ENCODE assay signal across 24 mouse cellular contexts in the genomic region with DNA sequence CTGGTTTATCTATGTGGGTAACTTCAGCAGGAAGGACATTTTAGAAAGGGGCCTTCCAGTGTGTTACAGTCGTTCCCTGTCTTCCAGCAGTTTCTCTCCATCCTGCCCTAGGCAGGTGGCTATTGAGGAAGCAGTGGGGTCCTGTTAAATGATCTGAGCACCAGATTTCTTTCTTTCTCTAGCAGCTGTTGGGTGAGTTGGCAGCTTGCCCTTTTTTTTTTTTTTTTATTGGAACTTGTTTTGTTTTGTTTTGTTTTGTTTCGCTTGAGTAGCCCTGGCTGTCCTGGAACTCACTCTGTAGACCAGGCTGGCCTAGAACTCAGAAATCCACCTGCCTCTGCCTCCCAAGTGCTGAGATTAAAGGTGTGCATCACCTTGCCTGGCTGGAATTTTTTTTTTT. TPM values are rescaled to one million over a fixed set of nuclear protein-coding genes. Genes with fewer than 3 reads are reported as not detected.
DNase-seq lines count a peak whose midpoint lies in the region; ATAC-seq and TF ChIP-seq lines count a peak whose summit lies in the region.
"Had no signal": no experiment of that assay in that cellular context is flagged by ENCODE, and none has a peak within 500 bp of the region (broad histone marks: within the 10 kb centered on the region; RNA-seq: fewer than 3 reads in every experiment).

No protein-coding gene starts in this region.

- TF ChIP-seq POLR2A in brain, embryonic 14.5 days (IDR thresholded peaks at IDR 0.05; ENCODE audit: borderline replicate concordance, extremely low read depth, insufficient read depth, insufficient read length, poor library complexity, severe bottlenecking): no peak

- peaks cover 54% of the 10 kb centered on the region for H3K36me3 ChIP-seq in hindbrain, embryonic 13.5 days
- peaks cover 67% of the 10 kb centered on the region for H3K36me3 ChIP-seq in hindbrain, embryonic 10.5 days
- H3K36me3 ChIP-seq in lung, embryonic 14.5 days (ENCODE audit: insufficient read depth): peaks cover 63% of the 10 kb centered on the region
- H3K36me3 ChIP-seq in liver, embryonic 16.5 days (ENCODE audit: control insufficient read depth, insufficient read depth): peaks cover 23% of the 10 kb centered on the region
- H3K36me3 ChIP-seq in heart, embryonic 12.5 days: peaks cover 50% of the 10 kb centered on the region

- no peak for DNase-seq in hindbrain, embryonic 10.5 days (ENCODE audit: low spot score)
- DNase-seq in lung, embryonic 14.5 days: peak; percentile 46
- DNase-seq in lung, postnatal 25 days (ENCODE audit: low spot score): no peak
- DNase-seq in brain, embryonic 14.5 days (ENCODE audit: low read depth): peak; percentile 25
- no peak for DNase-seq in cerebellum, adult 11-12 months
- DNase-seq: adrenal gland, adult 8-10 months; cerebellum, adult 9-10 months; gastrocnemius, adult 2 months; heart, postnatal 4 days; lung, adult 2 months; lung, postnatal 36 days had no signal

- peak overlapping the region; percentile 24; the same call in 1 of the 2 replicates for H3K9ac ChIP-seq in hindbrain, embryonic 13.5 days
- H3K9ac ChIP-seq in lung, embryonic 14.5 days: no peak overlapping the region
- H3K9ac ChIP-seq in liver, embryonic 16.5 days (ENCODE audit: low read depth, low read length): no peak overlapping the region
- H3K9ac ChIP-seq in heart, embryonic 12.5 days: no peak overlapping the region

- no peak overlapping the region for H3K27ac ChIP-seq in hindbrain, embryonic 13.5 days
- no peak overlapping the region for H3K27ac ChIP-seq in hindbrain, embryonic 10.5 days
- no peak overlapping the region for H3K27ac ChIP-seq in lung, embryonic 14.5 days (ENCODE audit: low read depth)
- peak overlapping the region; percentile 58 for H3K27ac ChIP-seq in liver, embryonic 16.5 days (ENCODE audit: low read length)
- no peak overlapping the region for H3K27ac ChIP-seq in heart, embryonic 12.5 days (ENCODE audit: poor library complexity, severe bottlenecking)
- H3K27ac ChIP-seq: forebrain, embryonic 10.5 days; gastrocnemius, adult 2 months; layer of hippocampus, adult 2 months had no signal

- no peak for ATAC-seq in hindbrain, embryonic 13.5 days (ENCODE audit: low FRiP score)
- no peak for ATAC-seq in lung, embryonic 14.5 days (ENCODE audit: insufficient read depth)
- no peak for ATAC-seq in liver, embryonic 16.5 days (ENCODE audit: low read depth)
- ATAC-seq in heart, embryonic 12.5 days (ENCODE audit: insufficient number of reproducible peaks, low FRiP score): no peak
- ATAC-seq: hindbrain, embryonic 16.5 days; intestine, embryonic 16.5 days had no signal

- no peaks in the 10 kb centered on the region for H3K9me3 ChIP-seq in hindbrain, embryonic 13.5 days
- H3K9me3 ChIP-seq in hindbrain, embryonic 10.5 days: no peaks in the 10 kb centered on the region
- no peaks in the 10 kb centered on the region for H3K9me3 ChIP-seq in lung, embryonic 14.5 days (ENCODE audit: low read depth, low read length)
- no peaks in the 10 kb centered on the region for H3K9me3 ChIP-seq in liver, embryonic 16.5 days (replicated peaks; ENCODE audit: control insufficient read depth, low read length)
- H3K9me3 ChIP-seq in heart, embryonic 12.5 days (replicated peaks): no peaks in the 10 kb centered on the region
- H3K9me3 ChIP-seq: forebrain, embryonic 10.5 days had no signal

- no peak overlapping the region for H3K4me2 ChIP-seq in hindbrain, embryonic 13.5 days
- no peak overlapping the region for H3K4me2 ChIP-seq in lung, embryonic 14.5 days
- H3K4me2 ChIP-seq in liver, embryonic 16.5 days (ENCODE audit: low read depth, low read length): peak overlapping the region; percentile 31; the same call in 1 of the 2 replicates
- H3K4me2 ChIP-seq in heart, embryonic 12.5 days: no peak overlapping the region

- WGBS in hindbrain, embryonic 13.5 days: 71% methylated on average over 2 of the region's 2 CpGs
- WGBS in hindbrain, embryonic 10.5 days: 86% methylated on average over 2 of the region's 2 CpGs
- 65% methylated on average over 2 of the region's 2 CpGs for WGBS in lung, embryonic 14.5 days
- WGBS in liver, embryonic 16.5 days (ENCODE audit: insufficient replicate concordance): 69% methylated on average over 2 of the region's 2 CpGs
- WGBS in heart, embryonic 12.5 days: 85% methylated on average over 2 of the region's 2 CpGs

- H3K27me3 ChIP-seq in hindbrain, embryonic 13.5 days: no peaks in the 10 kb centered on the region
- no peaks in the 10 kb centered on the region for H3K27me3 ChIP-seq in hindbrain, embryonic 10.5 days (ENCODE audit: insufficient read depth, poor library complexity, severe bottlenecking)
- H3K27me3 ChIP-seq in lung, embryonic 14.5 days (ENCODE audit: insufficient read depth, low read length): no peaks in the 10 kb centered on the region
- no peaks in the 10 kb centered on the region for H3K27me3 ChIP-seq in liver, embryonic 16.5 days (ENCODE audit: control insufficient read depth, insufficient read depth, low read depth, low read length)
- H3K27me3 ChIP-seq in heart, embryonic 12.5 days (replicated peaks): no peaks in the 10 kb centered on the region

- H3K4me1 ChIP-seq in hindbrain, embryonic 13.5 days (replicated peaks): peaks cover 29% of the 10 kb centered on the region
- H3K4me1 ChIP-seq in hindbrain, embryonic 10.5 days (replicated peaks): peaks cover 15% of the 10 kb centered on the region
- H3K4me1 ChIP-seq in lung, embryonic 14.5 days (ENCODE audit: insufficient read depth): 0 out of 2 replicates have a peak, but pooled peaks cover 4% of the 10 kb centered on the region
- peaks cover 7% of the 10 kb centered on the region for H3K4me1 ChIP-seq in liver, embryonic 16.5 days (ENCODE audit: control insufficient read depth, low read depth, low read length)
- H3K4me1 ChIP-seq in heart, embryonic 12.5 days (replicated peaks): peaks cover 14% of the 10 kb centered on the region

- no peak overlapping the region for H3K4me3 ChIP-seq in hindbrain, embryonic 13.5 days
- H3K4me3 ChIP-seq in hindbrain, embryonic 10.5 days: no peak overlapping the region
- no peak overlapping the region for H3K4me3 ChIP-seq in lung, embryonic 14.5 days (ENCODE audit: low read depth, low read length)
- no peak overlapping the region for H3K4me3 ChIP-seq in liver, embryonic 16.5 days (ENCODE audit: low read depth, low read length)
- H3K4me3 ChIP-seq in heart, embryonic 12.5 days: no peak overlapping the region
- H3K4me3 ChIP-seq: forebrain, embryonic 10.5 days; gastrocnemius, adult 2 months; layer of hippocampus, adult 2 months had no signal

- no peak for TF ChIP-seq CTCF in lung, embryonic 14.5 days (IDR thresholded peaks at IDR 0.05; ENCODE audit: low read depth)
- TF ChIP-seq CTCF in brain, embryonic 14.5 days (IDR thresholded peaks at IDR 0.05; ENCODE audit: borderline replicate concordance, extremely low read depth, insufficient read depth, insufficient read length): no peak

RNA-seq across cellular contexts. Expression of a gene that starts 5.0 kb away (rescaled TPM):
- polyA plus RNA-seq in hindbrain, embryonic 13.5 days (2015; fragmentation: Nextera tagmentation; extraction: Ambion mirVana): 98.7 and 104 TPM in 2 replicates
- polyA plus RNA-seq in hindbrain, embryonic 10.5 days (2016; fragmentation: Nextera tagmentation; extraction: Ambion mirVana): 71.0 and 81.8 TPM in 2 replicates
- 59.2 and 62.4 TPM in 2 replicates for polyA plus RNA-seq in lung, embryonic 14.5 days (2014; fragmentation: Nextera tagmentation; extraction: Ambion mirVana)
- 118 and 119 TPM in 2 replicates for polyA plus RNA-seq in brain, embryonic 14.5 days (2012; rRNA removed)
- 46.9 and 52.5 TPM in 2 replicates for polyA plus RNA-seq in liver, embryonic 16.5 days (2015; fragmentation: Nextera tagmentation; extraction: Ambion mirVana)
- 77.7 and 78.7 TPM in 2 replicates for polyA plus RNA-seq in heart, embryonic 12.5 days (2016; fragmentation: Nextera tagmentation; extraction: Ambion mirVana)

RNA-seq across cellular contexts. Expression of a gene that starts 5.2 kb away (rescaled TPM):
- polyA plus RNA-seq in hindbrain, embryonic 13.5 days (2015; fragmentation: Nextera tagmentation; extraction: Ambion mirVana): 2.9 TPM in 2 replicates
- 16.1 and 25.3 TPM in 2 replicates for polyA plus RNA-seq in hindbrain, embryonic 10.5 days (2016; fragmentation: Nextera tagmentation; extraction: Ambion mirVana)
- 20.9 and 21.0 TPM in 2 replicates for polyA plus RNA-seq in lung, embryonic 14.5 days (2014; fragmentation: Nextera tagmentation; extraction: Ambion mirVana)
- polyA plus RNA-seq in brain, embryonic 14.5 days (2012; rRNA removed): 4.1 and 5.5 TPM in 2 replicates
- polyA plus RNA-seq in liver, embryonic 16.5 days (2015; fragmentation: Nextera tagmentation; extraction: Ambion mirVana): 10.5 and 11.3 TPM in 2 replicates
- polyA plus RNA-seq in heart, embryonic 12.5 days (2016; fragmentation: Nextera tagmentation; extraction: Ambion mirVana): 10.4 and 13.3 TPM in 2 replicates

RNA-seq across cellular contexts. Expression of a gene that starts 25.1 kb away (rescaled TPM):
- polyA plus RNA-seq in hindbrain, embryonic 13.5 days (2015; fragmentation: Nextera tagmentation; extraction: Ambion mirVana): 3.4 and 4.1 TPM in 2 replicates
- polyA plus RNA-seq in hindbrain, embryonic 10.5 days (2016; fragmentation: Nextera tagmentation; extraction: Ambion mirVana): 1.7 and 4.3 TPM in 2 replicates
- polyA plus RNA-seq in lung, embryonic 14.5 days (2014; fragmentation: Nextera tagmentation; extraction: Ambion mirVana): 3.3 and 5.2 TPM in 2 replicates
- 3.6 and 5.3 TPM in 2 replicates for polyA plus RNA-seq in brain, embryonic 14.5 days (2012; rRNA removed)
- 7.4 and 8.0 TPM in 2 replicates for polyA plus RNA-seq in liver, embryonic 16.5 days (2015; fragmentation: Nextera tagmentation; extraction: Ambion mirVana)
- 4.0 and 4.5 TPM in 2 replicates for polyA plus RNA-seq in heart, embryonic 12.5 days (2016; fragmentation: Nextera tagmentation; extraction: Ambion mirVana)

RNA-seq across cellular contexts. Expression of a gene that starts 42.1 kb away (rescaled TPM):
- not detected in 2 replicates for polyA plus RNA-seq in hindbrain, embryonic 13.5 days (2015; fragmentation: Nextera tagmentation; extraction: Ambion mirVana)
- polyA plus RNA-seq in hindbrain, embryonic 10.5 days (2016; fragmentation: Nextera tagmentation; extraction: Ambion mirVana): not detected in 2 replicates
- polyA plus RNA-seq in lung, embryonic 14.5 days (2014; fragmentation: Nextera tagmentation; extraction: Ambion mirVana): not detected in 2 replicates
- polyA plus RNA-seq in brain, embryonic 14.5 days (2012; rRNA removed): not detected in 2 replicates
- polyA plus RNA-seq in liver, embryonic 16.5 days (2015; fragmentation: Nextera tagmentation; extraction: Ambion mirVana): 0.15 TPM in 1 of 2 replicates, not detected in the other
- not detected in 2 replicates for polyA plus RNA-seq in heart, embryonic 12.5 days (2016; fragmentation: Nextera tagmentation; extraction: Ambion mirVana)
- polyA plus RNA-seq: forebrain, embryonic 10.5 days; frontal cortex, adult 2 months; heart, embryonic 16.5 days; hindbrain, embryonic 16.5 days; intestine, embryonic 16.5 days; limb, embryonic 11.5 days; lung, adult 2 months; midbrain, postnatal 0 days; neural tube, embryonic 14.5 days; urinary bladder, adult 2 months had no signal

Comparison
In these comparisons a context has a peak if more than half of its experiments do, and no peak if none do; other contexts are left out.
1. DNase-seq: peak in lung, embryonic 14.5 days (single experiment) and brain, embryonic 14.5 days (single experiment); none in hindbrain, embryonic 10.5 days (single experiment), lung, postnatal 25 days (single experiment) and cerebellum, adult 11-12 months (single experiment).